Mouse (Mus musculus) adrenal gland, postnatal 36 days (tissue): ENCODE results near the gene Cenpa. TPM values are rescaled to one million over a fixed set of nuclear protein-coding genes. Genes with fewer than 3 reads are reported as not detected.
"Not testable (repeated sequence)": the region's sequence is repeated elsewhere in the genome, so short reads cannot be mapped to it uniquely, and the experiment has no call there.

Source experiments
- DNase-seq, 2 experiments: peaks; one replicate each; pipeline ENCODE4 v3.0.0; 2021; ENCODE audit warnings: mixed read lengths in 1 of 2
- total RNA-seq, 2 experiments: library from RNA; stranded (reverse); gene quantifications; 2 replicates each; pipeline ENCODE4 v1.2.3; 2021

Cenpa gene
- total RNA-seq, 2 experiments from 2014 or later: 10.2 to 11.9 TPM

- no peak for DNase-seq
Measured at GRCm38 (mm10) chr5:30646036-30646435, 20.5 kb upstream of the Cenpa start.

GRCm38 (mm10) chr5:30647396-30647795 is 19.2 kb upstream of the Cenpa start:
- DNase-seq: no peak

- peak; percentile 97 to 99 for DNase-seq
Measured at GRCm38 (mm10) chr5:30647815-30648560, 18.6 kb upstream of the Cenpa start, which contains the start of gene Slc35f6. Gene Slc35f6, plus strand, starts transcription at chr5:30647933.

- no peak for DNase-seq
Measured at GRCm38 (mm10) chr5:30649558-30649957, 17.0 kb upstream of the Cenpa start.

- DNase-seq: peak; percentile 68
Measured at GRCm38 (mm10) chr5:30650756-30651155, 15.8 kb upstream of the Cenpa start.

- peak; percentile 62 to 74 for DNase-seq
Measured at GRCm38 (mm10) chr5:30651554-30651953, 15.0 kb upstream of the Cenpa start.

GRCm38 (mm10) chr5:30653246-30653645 is 13.3 kb upstream of the Cenpa start:
- DNase-seq: no peak

- no peak for DNase-seq
Measured at GRCm38 (mm10) chr5:30655042-30655441, 11.5 kb upstream of the Cenpa start.

GRCm38 (mm10) chr5:30655526-30656195 is 10.9 kb upstream of the Cenpa start:
- DNase-seq: no peak

GRCm38 (mm10) chr5:30659042-30659441 is 7.5 kb upstream of the Cenpa start:
- no peak for DNase-seq

- no peak for DNase-seq
Measured at GRCm38 (mm10) chr5:30660278-30660677, 6.3 kb upstream of the Cenpa start.

- no peak for DNase-seq
Measured at GRCm38 (mm10) chr5:30660813-30661212, 5.8 kb upstream of the Cenpa start.

GRCm38 (mm10) chr5:30665360-30665759 is 1.2 kb upstream of the Cenpa start:
- no peak for DNase-seq

GRCm38 (mm10) chr5:30665968-30666367 is 609 bp upstream of the Cenpa start:
- no peak for DNase-seq

- DNase-seq: no peak
Measured at GRCm38 (mm10) chr5:30667215-30667614, 638 bp downstream of the Cenpa start.

GRCm38 (mm10) chr5:30667686-30668085 is 1.1 kb downstream of the Cenpa start:
- DNase-seq: no peak

- no peak for DNase-seq
Measured at GRCm38 (mm10) chr5:30668637-30669495, 2.3 kb downstream of the Cenpa start.

- no peak for DNase-seq
Measured at GRCm38 (mm10) chr5:30669496-30669830, 2.9 kb downstream of the Cenpa start.

- no peak for DNase-seq
Measured at GRCm38 (mm10) chr5:30670091-30670490, 3.5 kb downstream of the Cenpa start.

GRCm38 (mm10) chr5:30674001-30674400 is 7.4 kb downstream of the Cenpa start:
- no peak for DNase-seq

- no peak for DNase-seq
Measured at GRCm38 (mm10) chr5:30676800-30677199, 10.2 kb downstream of the Cenpa start.

- not testable (repeated sequence) for DNase-seq
Measured at GRCm38 (mm10) chr5:30678069-30678468, 11.5 kb downstream of the Cenpa start.
